Mouse (Mus musculus): ENCODE measurements around the gene Gtf2f2. TPM values are rescaled to one million over a fixed set of nuclear protein-coding genes. Genes with fewer than 3 reads are reported as not detected.

Gene Gtf2f2
- polyA plus RNA-seq, 1 experiment from 2014 or later: 34.6 TPM

- H3K4me1 ChIP-seq (replicated peaks): peaks cover 13% of the 10 kb centered on the region
- H3K27ac ChIP-seq (replicated peaks): peak overlapping the region; percentile 37
- no peak overlapping the region for H3K4me3 ChIP-seq
- H3K4me2 ChIP-seq: no peak overlapping the region
- no peaks in the 10 kb centered on the region for H3K9me3 ChIP-seq
- no peak overlapping the region for H3K9ac ChIP-seq
- no peaks in the 10 kb centered on the region for H3K27me3 ChIP-seq
- ATAC-seq (ENCODE audit: low FRiP score, low read depth): no peak
- WGBS: 38% methylated on average over 7 of the region's 7 CpGs
- H3K36me3 ChIP-seq: no peaks in the 10 kb centered on the region
Measured at GRCm38 (mm10) chr14:76020927-76021719, 10.5 kb upstream of the Gtf2f2 start.

GRCm38 (mm10) chr14:76020259-76020785, 9.7 kb upstream of the Gtf2f2 start:
- Histone ChIP-seq H3K36me3 (no peaks in the 10 kb centered on the region), H3K9me3 (no peaks in the 10 kb centered on the region), H3K27me3 (no peaks in the 10 kb centered on the region), H3K9ac (no peak overlapping the region), H3K4me1 (replicated peaks) (peaks cover 13% of the 10 kb centered on the region), H3K4me3 (no peak overlapping the region), H3K27ac (replicated peaks) (peak overlapping the region; percentile 37), H3K4me2 (0 out of 2 replicates have a peak overlapping the region, but pooled peaks have one; percentile 13)
- 0 out of 2 replicates have a peak, but pooled peaks have one; percentile 17 for ATAC-seq (ENCODE audit: low FRiP score, low read depth)
- 49% methylated on average over 5 of the region's 5 CpGs for WGBS

GRCm38 (mm10) chr14:76017785-76018490, 7.3 kb upstream of the Gtf2f2 start:
- Histone ChIP-seq H3K36me3 (no peaks in the 10 kb centered on the region), H3K9ac (no peak overlapping the region), H3K27ac (replicated peaks) (peak overlapping the region; percentile 50), H3K9me3 (no peaks in the 10 kb centered on the region), H3K4me3 (no peak overlapping the region), H3K4me2 (no peak overlapping the region), H3K27me3 (no peaks in the 10 kb centered on the region), H3K4me1 (replicated peaks) (peaks cover 13% of the 10 kb centered on the region)
- peak; percentile 64; the same call in 1 of the 2 replicates for ATAC-seq (ENCODE audit: low FRiP score, low read depth)
- 45% methylated on average over 10 of the region's 10 CpGs for WGBS

- Histone ChIP-seq H3K9me3 (no peaks in the 10 kb centered on the region), H3K27me3 (no peaks in the 10 kb centered on the region), H3K4me3 (no peak overlapping the region), H3K4me1 (replicated peaks) (peaks cover 20% of the 10 kb centered on the region), H3K4me2 (no peak overlapping the region), H3K36me3 (no peaks in the 10 kb centered on the region), H3K27ac (replicated peaks) (no peak overlapping the region), H3K9ac (no peak overlapping the region)
- 38% methylated on average over 2 of the region's 2 CpGs for WGBS
- ATAC-seq (ENCODE audit: low FRiP score, low read depth): no peak
Measured at GRCm38 (mm10) chr14:76014331-76014730, 3.7 kb upstream of the Gtf2f2 start.

GRCm38 (mm10) chr14:76011062-76011457, 395 bp upstream of the Gtf2f2 start:
- peak; percentile 52; the same call in 1 of the 2 replicates for ATAC-seq (ENCODE audit: low FRiP score, low read depth)

GRCm38 (mm10) chr14:76009185-76009584, 1.5 kb downstream of the Gtf2f2 start:
- Histone ChIP-seq H3K9me3 (no peaks in the 10 kb centered on the region), H3K27ac (replicated peaks) (no peak overlapping the region), H3K4me1 (replicated peaks) (peaks cover 24% of the 10 kb centered on the region), H3K9ac (no peak overlapping the region), H3K27me3 (no peaks in the 10 kb centered on the region), H3K4me2 (peak overlapping the region; percentile 65), H3K4me3 (peak overlapping the region; percentile 86; the same call in 1 of the 2 replicates), H3K36me3 (no peaks in the 10 kb centered on the region)
- WGBS: 91% methylated on average over 5 of the region's 5 CpGs
- no peak for ATAC-seq (ENCODE audit: low FRiP score, low read depth)

More at GRCm38 (mm10) chr14:76011062-76011457, 395 bp upstream of the Gtf2f2 start:
- Histone ChIP-seq H3K36me3 (no peaks in the 10 kb centered on the region), H3K4me3 (peak overlapping the region; percentile 86), H3K27ac (replicated peaks) (0 out of 2 replicates have a peak overlapping the region, but pooled peaks have one; percentile 23), H3K9me3 (no peaks in the 10 kb centered on the region), H3K27me3 (no peaks in the 10 kb centered on the region), H3K4me2 (peak overlapping the region; percentile 65), H3K9ac (peak overlapping the region; percentile 28; the same call in 1 of the 2 replicates), H3K4me1 (replicated peaks) (peaks cover 24% of the 10 kb centered on the region)
- 23% methylated on average over 7 of the region's 7 CpGs for WGBS

GRCm38 (mm10) chr14:76008174-76008573, 2.5 kb downstream of the Gtf2f2 start:
- H3K36me3 ChIP-seq: no peaks in the 10 kb centered on the region
- no peak overlapping the region for H3K4me2 ChIP-seq
- no peaks in the 10 kb centered on the region for H3K9me3 ChIP-seq
- no peak overlapping the region for H3K9ac ChIP-seq
- WGBS: 100% methylated on average over 1 of the region's 1 CpGs
- no peaks in the 10 kb centered on the region for H3K27me3 ChIP-seq
- no peak overlapping the region for H3K27ac ChIP-seq (replicated peaks)
- no peak for ATAC-seq (ENCODE audit: low FRiP score, low read depth)
- H3K4me3 ChIP-seq: no peak overlapping the region
- peaks cover 24% of the 10 kb centered on the region for H3K4me1 ChIP-seq (replicated peaks)

GRCm38 (mm10) chr14:76005011-76005410, 5.7 kb downstream of the Gtf2f2 start:
- 90% methylated on average over 4 of the region's 4 CpGs for WGBS
- no peak for ATAC-seq (ENCODE audit: low FRiP score, low read depth)
- H3K4me2 ChIP-seq: no peak overlapping the region

GRCm38 (mm10) chr14:76001781-76002180, 8.9 kb downstream of the Gtf2f2 start:
- H3K4me1 ChIP-seq (replicated peaks): no peaks in the 10 kb centered on the region
- no peak overlapping the region for H3K9ac ChIP-seq
- H3K9me3 ChIP-seq: no peaks in the 10 kb centered on the region
- H3K27me3 ChIP-seq: no peaks in the 10 kb centered on the region
- H3K4me2 ChIP-seq: no peak overlapping the region
- no peak for ATAC-seq (ENCODE audit: low FRiP score, low read depth)
- H3K36me3 ChIP-seq: no peaks in the 10 kb centered on the region
- H3K4me3 ChIP-seq: no peak overlapping the region
- WGBS: 88% methylated on average over 4 of the region's 4 CpGs
- H3K27ac ChIP-seq (replicated peaks): no peak overlapping the region

More at GRCm38 (mm10) chr14:76005011-76005410, 5.7 kb downstream of the Gtf2f2 start:
- H3K27ac ChIP-seq (replicated peaks): no peak overlapping the region
- no peaks in the 10 kb centered on the region for H3K9me3 ChIP-seq
- no peaks in the 10 kb centered on the region for H3K36me3 ChIP-seq
- H3K4me1 ChIP-seq (replicated peaks): peaks cover 17% of the 10 kb centered on the region
- no peak overlapping the region for H3K4me3 ChIP-seq
- no peak overlapping the region for H3K9ac ChIP-seq
- no peaks in the 10 kb centered on the region for H3K27me3 ChIP-seq

GRCm38 (mm10) chr14:75998082-75998481, 12.6 kb downstream of the Gtf2f2 start:
- H3K27ac ChIP-seq (replicated peaks): no peak overlapping the region
- H3K9me3 ChIP-seq: no peaks in the 10 kb centered on the region
- WGBS: 64% methylated on average over 1 of the region's 1 CpGs
- H3K4me2 ChIP-seq: no peak overlapping the region
- no peaks in the 10 kb centered on the region for H3K27me3 ChIP-seq
- no peak overlapping the region for H3K4me3 ChIP-seq
- no peak overlapping the region for H3K9ac ChIP-seq
- H3K4me1 ChIP-seq (replicated peaks): no peaks in the 10 kb centered on the region
- no peaks in the 10 kb centered on the region for H3K36me3 ChIP-seq
- ATAC-seq (ENCODE audit: low FRiP score, low read depth): no peak

- no peaks in the 10 kb centered on the region for H3K9me3 ChIP-seq
- 93% methylated on average over 4 of the region's 4 CpGs for WGBS
- no peak overlapping the region for H3K4me2 ChIP-seq
- no peak for ATAC-seq (ENCODE audit: low FRiP score, low read depth)
- H3K27me3 ChIP-seq: no peaks in the 10 kb centered on the region
- H3K4me1 ChIP-seq (replicated peaks): no peaks in the 10 kb centered on the region
- H3K4me3 ChIP-seq: no peak overlapping the region
- no peak overlapping the region for H3K27ac ChIP-seq (replicated peaks)
- H3K9ac ChIP-seq: no peak overlapping the region
- no peaks in the 10 kb centered on the region for H3K36me3 ChIP-seq
Measured at GRCm38 (mm10) chr14:75992371-75992770, 18.3 kb downstream of the Gtf2f2 start.

GRCm38 (mm10) chr14:75990936-75991335, 19.7 kb downstream of the Gtf2f2 start:
- no peak overlapping the region for H3K27ac ChIP-seq (replicated peaks)
- 96% methylated on average over 6 of the region's 6 CpGs for WGBS
- ATAC-seq (ENCODE audit: low FRiP score, low read depth): no peak
- H3K36me3 ChIP-seq: no peaks in the 10 kb centered on the region
- no peak overlapping the region for H3K4me3 ChIP-seq
- H3K9me3 ChIP-seq: no peaks in the 10 kb centered on the region
- H3K9ac ChIP-seq: no peak overlapping the region
- no peaks in the 10 kb centered on the region for H3K27me3 ChIP-seq
- peaks cover 4% of the 10 kb centered on the region; the same call in 1 of the 2 replicates for H3K4me1 ChIP-seq (replicated peaks)
- H3K4me2 ChIP-seq: no peak overlapping the region
